Mouse (Mus musculus): ENCODE results near the gene Tcea2.

Gene Tcea2

DNA sequence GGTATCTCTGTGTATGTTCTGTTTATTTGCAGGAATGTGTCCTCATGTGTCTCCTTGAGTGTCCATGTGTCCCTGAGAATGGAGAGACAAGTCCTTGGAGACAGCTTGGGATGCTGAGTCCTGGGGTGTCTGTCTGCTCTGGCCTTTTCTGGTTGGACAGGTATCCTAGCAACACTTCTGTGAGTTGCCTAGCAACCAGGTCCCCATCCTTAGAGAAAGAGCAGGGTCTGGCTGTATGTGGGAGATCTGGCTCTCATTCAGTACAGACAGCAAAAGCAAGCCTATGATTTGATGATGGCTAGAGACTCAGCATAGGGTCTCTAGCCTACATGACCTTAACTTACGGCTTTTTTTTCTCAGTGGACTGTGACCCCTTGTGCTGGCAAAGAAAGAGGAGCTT lies 33.6 kb downstream of the Tcea2 start:
- DNase-seq (ENCODE audit: low spot score in 2 of 2) = peak in 1 of 2 experiments; percentile 45

- peak; percentile 49 to 60 for DNase-seq (ENCODE audit: low spot score in 2 of 2)
Measured at GRCm38 (mm10) chr2:181714903-181715326, 34.8 kb downstream of the Tcea2 start, which contains the start of gene Oprl1. TSS of gene Oprl1 (plus strand) at chr2:181715016.

DNA sequence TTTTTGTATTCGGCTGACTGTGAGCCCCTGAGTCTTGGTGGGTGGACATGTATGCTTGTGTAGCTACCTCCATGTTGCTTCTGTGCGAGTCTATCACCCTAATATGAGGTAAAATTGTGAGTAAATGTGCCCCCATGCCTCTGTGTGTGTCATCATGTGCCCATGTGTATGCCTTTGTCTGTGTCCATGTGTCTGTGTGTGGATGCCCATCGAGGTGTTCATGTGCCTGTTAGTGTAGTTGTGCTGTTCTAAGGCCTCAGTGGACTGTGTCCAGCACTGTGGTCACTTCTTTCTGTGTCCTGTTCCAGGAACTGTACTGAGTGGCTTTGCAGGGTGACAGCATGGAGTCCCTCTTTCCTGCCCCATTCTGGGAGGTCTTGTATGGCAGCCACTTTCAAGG lies 35.3 kb downstream of the Tcea2 start:
- DNase-seq (ENCODE audit: low spot score in 2 of 2) = no peak

GRCm38 (mm10) chr2:181716991-181717390 lies 36.9 kb downstream of the Tcea2 start:
- DNase-seq (ENCODE audit: low spot score in 2 of 2) = no peak

GRCm38 (mm10) chr2:181720061-181720460 lies 40.0 kb downstream of the Tcea2 start:
- DNase-seq (ENCODE audit: low spot score in 2 of 2) = no peak

- no peak for DNase-seq (ENCODE audit: low spot score in 2 of 2)
Measured at GRCm38 (mm10) chr2:181721200-181721599, 41.1 kb downstream of the Tcea2 start.

DNA sequence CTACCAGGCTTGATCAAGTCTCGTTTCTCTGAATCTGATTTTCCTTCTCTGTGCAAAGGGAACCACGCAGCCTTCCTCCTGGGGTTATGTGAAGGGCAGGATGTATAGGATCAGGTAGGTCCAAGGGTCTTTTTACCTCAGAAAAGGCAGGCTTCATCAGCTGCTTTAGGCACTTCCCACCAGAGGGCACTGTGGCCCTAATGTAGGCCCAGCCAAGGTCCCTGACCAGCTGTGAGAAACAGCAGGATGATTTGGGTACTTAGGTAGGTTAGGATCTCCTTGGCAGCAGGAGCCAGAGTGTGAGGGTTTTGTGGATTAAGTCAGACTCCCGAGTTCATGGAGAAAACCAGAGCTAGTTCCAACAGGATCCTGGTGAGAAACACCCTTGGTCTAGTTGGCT lies 42.1 kb downstream of the Tcea2 start:
- no peak for DNase-seq (ENCODE audit: low spot score in 2 of 2)

- no peak for DNase-seq (ENCODE audit: low spot score in 2 of 2)
Measured at GRCm38 (mm10) chr2:181727659-181728262, 47.7 kb downstream of the Tcea2 start.

GRCm38 (mm10) chr2:181730051-181730450 lies 49.9 kb downstream of the Tcea2 start:
- DNase-seq (ENCODE audit: low spot score in 2 of 2) = no peak

Measured in frontal cortex, postnatal 14 days (tissue).